Mouse (Mus musculus) heart, postnatal 0 days (tissue): Measurements from ENCODE around the gene Mrps15.

Experiments
- CTCF ChIP-seq: IDR thresholded peaks from 2 replicates; pipeline ENCODE4 v1.5.1; 2016; ENCODE audit warnings: antibody characterized with exemption, control low read depth, low read depth
- EP300 ChIP-seq: IDR thresholded peaks from 2 replicates; pipeline ENCODE4 v1.6.1; 2016; ENCODE audit warnings: antibody characterized with exemption, low read depth

GRCm38 (mm10) chr4:126081601-126082000 lies 34.9 kb downstream of the Mrps15 start:
- TF ChIP-seq CTCF (no peak), EP300 (no peak)
